Mouse (Mus musculus): ENCODE measurements around the gene Gadl1. TPM values are rescaled to one million over a fixed set of nuclear protein-coding genes. Genes with fewer than 3 reads are reported as not detected.

Gadl1 gene
- 0.30 and 0.36 TPM in 2 replicates for polyA plus RNA-seq (2014; fragmentation: Nextera tagmentation; extraction: Ambion mirVana)

GRCm38 (mm10) chr9:115909155-115909554 lies at the start of gene Gadl1:
Gene Gadl1, plus strand, starts transcription at chr9:115909455.
- Histone ChIP-seq H3K9ac (replicated peaks; ENCODE audit: low read depth, low read length) (no peak within 1 kb of the TSS), H3K4me3 (ENCODE audit: low read depth, low read length) (no peak within 1 kb of the TSS), H3K27me3 (ENCODE audit: control insufficient read depth, insufficient read depth, low read length) (no peaks in the 10 kb centered on the region), H3K27ac (ENCODE audit: low read depth, low read length) (no peak within 1 kb of the TSS), H3K4me2 (ENCODE audit: low read depth, low read length) (no peak within 1 kb of the TSS), H3K36me3 (ENCODE audit: control insufficient read depth, insufficient read depth, low read length) (no peaks in the 10 kb centered on the region), H3K4me1 (ENCODE audit: control insufficient read depth, insufficient read depth, low read length) (no peaks in the 10 kb centered on the region), H3K9me3 (ENCODE audit: control insufficient read depth, low read length) (no peaks in the 10 kb centered on the region)
- ATAC-seq (ENCODE audit: low read depth): no peak
- WGBS: 70% methylated on average over 9 of the region's 9 CpGs

GRCm38 (mm10) chr9:115862802-115863201 lies 46.5 kb upstream of the Gadl1 start:
- Histone ChIP-seq H3K9me3 (ENCODE audit: control insufficient read depth, low read length) (no peaks in the 10 kb centered on the region), H3K27me3 (ENCODE audit: control insufficient read depth, insufficient read depth, low read length) (no peaks in the 10 kb centered on the region), H3K4me1 (ENCODE audit: control insufficient read depth, insufficient read depth, low read length) (no peaks in the 10 kb centered on the region), H3K9ac (replicated peaks; ENCODE audit: low read depth, low read length) (no peak overlapping the region), H3K4me2 (ENCODE audit: low read depth, low read length) (no peak overlapping the region), H3K36me3 (ENCODE audit: control insufficient read depth, insufficient read depth, low read length) (no peaks in the 10 kb centered on the region), H3K4me3 (ENCODE audit: low read depth, low read length) (no peak overlapping the region), H3K27ac (ENCODE audit: low read depth, low read length) (no peak overlapping the region)
- 77% methylated on average over 5 of the region's 5 CpGs for WGBS
- ATAC-seq (ENCODE audit: low read depth): no peak

DNA sequence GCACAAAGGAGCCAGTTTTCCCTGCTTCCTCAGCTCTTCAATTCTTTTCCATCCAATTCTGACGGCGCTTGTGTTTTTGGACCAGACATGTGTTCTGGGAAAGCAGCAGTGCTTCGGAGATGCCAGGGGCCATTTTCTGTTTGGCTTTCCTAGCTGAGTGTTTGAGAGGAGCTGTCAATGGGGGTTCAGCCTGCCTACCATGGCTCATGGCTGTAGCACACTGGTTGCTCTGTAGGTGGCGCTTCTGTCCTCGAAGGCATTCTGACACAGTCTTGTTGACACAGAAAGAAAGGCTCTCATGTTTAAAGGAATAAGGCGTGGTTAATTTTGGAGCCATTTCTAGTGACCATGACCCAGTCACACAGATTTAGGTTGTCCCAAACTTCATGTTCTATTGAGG lies 45.9 kb upstream of the Gadl1 start:
- Histone ChIP-seq H3K9ac (replicated peaks; ENCODE audit: low read depth, low read length) (no peak overlapping the region), H3K4me3 (ENCODE audit: low read depth, low read length) (no peak overlapping the region), H3K4me1 (ENCODE audit: control insufficient read depth, insufficient read depth, low read length) (no peaks in the 10 kb centered on the region), H3K4me2 (ENCODE audit: low read depth, low read length) (no peak overlapping the region), H3K27ac (ENCODE audit: low read depth, low read length) (no peak overlapping the region), H3K9me3 (ENCODE audit: control insufficient read depth, low read length) (no peaks in the 10 kb centered on the region), H3K27me3 (ENCODE audit: control insufficient read depth, insufficient read depth, low read length) (no peaks in the 10 kb centered on the region), H3K36me3 (ENCODE audit: control insufficient read depth, insufficient read depth, low read length) (no peaks in the 10 kb centered on the region)
- ATAC-seq (ENCODE audit: low read depth): no peak
- 75% methylated on average over 6 of the region's 6 CpGs for WGBS

DNA sequence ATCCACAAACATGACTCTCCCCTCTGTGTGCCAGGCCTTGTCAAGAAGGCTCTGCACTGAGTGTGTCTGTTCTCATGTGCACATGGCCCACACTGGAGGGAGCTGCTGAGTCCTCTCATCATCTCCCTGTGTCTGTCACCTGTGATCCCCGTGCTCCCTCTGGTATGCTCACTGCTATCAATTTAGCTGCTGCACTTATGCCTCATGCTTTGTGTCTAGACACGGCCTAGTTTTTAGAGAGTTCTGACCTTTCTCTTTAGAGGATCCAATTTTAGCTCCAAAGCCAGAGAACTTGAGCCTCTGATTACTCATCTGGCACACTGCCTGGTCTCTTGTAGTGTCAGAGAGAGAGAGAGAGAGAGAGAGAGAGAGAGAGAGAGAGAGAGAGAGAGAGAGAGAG lies 42.0 kb upstream of the Gadl1 start:
- no peak for ATAC-seq (ENCODE audit: low read depth)
- Histone ChIP-seq H3K27me3 (ENCODE audit: control insufficient read depth, insufficient read depth, low read length) (no peaks in the 10 kb centered on the region), H3K4me1 (ENCODE audit: control insufficient read depth, insufficient read depth, low read length) (no peaks in the 10 kb centered on the region), H3K27ac (ENCODE audit: low read depth, low read length) (no peak overlapping the region), H3K9me3 (ENCODE audit: control insufficient read depth, low read length) (no peaks in the 10 kb centered on the region), H3K36me3 (ENCODE audit: control insufficient read depth, insufficient read depth, low read length) (no peaks in the 10 kb centered on the region), H3K4me3 (ENCODE audit: low read depth, low read length) (no peak overlapping the region), H3K4me2 (ENCODE audit: low read depth, low read length) (no peak overlapping the region), H3K9ac (replicated peaks; ENCODE audit: low read depth, low read length) (no peak overlapping the region)
- WGBS: 65% methylated on average over 2 of the region's 2 CpGs

DNA sequence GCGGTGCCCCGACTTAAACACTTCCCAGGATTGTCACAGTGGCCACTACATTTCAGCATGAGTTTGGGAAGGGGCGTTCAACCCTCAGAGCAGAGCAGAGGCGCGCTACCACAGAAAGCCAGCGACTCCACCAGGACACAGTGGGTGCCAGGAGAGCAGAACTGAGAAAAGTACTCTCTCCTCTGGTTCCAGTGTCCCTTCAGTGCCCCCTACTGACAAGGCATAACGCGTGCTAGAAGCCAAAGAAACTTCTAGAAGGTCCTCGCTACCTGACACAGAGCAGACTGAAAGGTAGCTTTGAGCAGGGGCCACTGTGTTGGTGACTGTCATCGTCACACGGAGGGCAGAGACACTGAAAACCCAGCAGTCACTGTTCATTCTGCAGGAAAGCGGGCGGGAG lies 39.1 kb upstream of the Gadl1 start:
- Histone ChIP-seq H3K9me3 (ENCODE audit: control insufficient read depth, low read length) (no peaks in the 10 kb centered on the region), H3K27ac (ENCODE audit: low read depth, low read length) (no peak overlapping the region), H3K4me1 (ENCODE audit: control insufficient read depth, insufficient read depth, low read length) (no peaks in the 10 kb centered on the region), H3K27me3 (ENCODE audit: control insufficient read depth, insufficient read depth, low read length) (no peaks in the 10 kb centered on the region), H3K36me3 (ENCODE audit: control insufficient read depth, insufficient read depth, low read length) (no peaks in the 10 kb centered on the region), H3K4me3 (ENCODE audit: low read depth, low read length) (no peak overlapping the region), H3K4me2 (ENCODE audit: low read depth, low read length) (no peak overlapping the region), H3K9ac (replicated peaks; ENCODE audit: low read depth, low read length) (no peak overlapping the region)
- no peak for ATAC-seq (ENCODE audit: low read depth)
- 90% methylated on average over 13 of the region's 13 CpGs for WGBS

GRCm38 (mm10) chr9:115870640-115871039 lies 38.6 kb upstream of the Gadl1 start:
- Histone ChIP-seq H3K4me3 (ENCODE audit: low read depth, low read length) (no peak overlapping the region), H3K27ac (ENCODE audit: low read depth, low read length) (no peak overlapping the region), H3K4me1 (ENCODE audit: control insufficient read depth, insufficient read depth, low read length) (no peaks in the 10 kb centered on the region), H3K9me3 (ENCODE audit: control insufficient read depth, low read length) (no peaks in the 10 kb centered on the region), H3K4me2 (ENCODE audit: low read depth, low read length) (no peak overlapping the region), H3K27me3 (ENCODE audit: control insufficient read depth, insufficient read depth, low read length) (no peaks in the 10 kb centered on the region), H3K9ac (replicated peaks; ENCODE audit: low read depth, low read length) (no peak overlapping the region), H3K36me3 (ENCODE audit: control insufficient read depth, insufficient read depth, low read length) (no peaks in the 10 kb centered on the region)
- WGBS: 98% methylated on average over 5 of the region's 5 CpGs
- ATAC-seq (ENCODE audit: low read depth): no peak

GRCm38 (mm10) chr9:115880500-115880899 lies 28.8 kb upstream of the Gadl1 start:
- no peak overlapping the region for H3K27ac ChIP-seq (ENCODE audit: low read depth, low read length)
- H3K36me3 ChIP-seq (ENCODE audit: control insufficient read depth, insufficient read depth, low read length): no peaks in the 10 kb centered on the region
- 93% methylated on average over 6 of the region's 6 CpGs for WGBS
- H3K4me3 ChIP-seq (ENCODE audit: low read depth, low read length): no peak overlapping the region
- H3K9me3 ChIP-seq (ENCODE audit: control insufficient read depth, low read length): no peaks in the 10 kb centered on the region
- no peaks in the 10 kb centered on the region for H3K4me1 ChIP-seq (ENCODE audit: control insufficient read depth, insufficient read depth, low read length)
- no peak overlapping the region for H3K9ac ChIP-seq (replicated peaks; ENCODE audit: low read depth, low read length)
- H3K4me2 ChIP-seq (ENCODE audit: low read depth, low read length): no peak overlapping the region
- ATAC-seq (ENCODE audit: low read depth): no peak
- H3K27me3 ChIP-seq (ENCODE audit: control insufficient read depth, insufficient read depth, low read length): no peaks in the 10 kb centered on the region

DNA sequence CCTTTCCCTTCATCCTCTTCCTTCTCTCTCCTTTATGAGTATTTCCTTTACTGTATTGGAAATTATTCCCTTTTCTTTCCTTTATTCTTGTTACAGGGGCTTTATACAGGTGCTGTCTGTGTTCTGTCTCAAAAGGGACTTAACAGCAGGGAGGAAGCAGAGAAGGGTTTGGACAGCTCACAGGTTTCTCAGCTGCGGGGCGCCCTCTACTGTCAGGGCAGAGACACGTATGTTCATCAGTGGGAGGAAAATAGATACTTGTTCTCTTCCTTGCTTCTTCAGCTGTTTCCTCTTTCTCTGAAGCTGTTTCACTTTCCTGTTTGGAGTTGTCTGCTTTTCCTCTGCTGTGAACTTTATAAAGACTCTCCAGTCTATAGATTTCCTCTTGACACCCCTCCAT lies 28.1 kb upstream of the Gadl1 start:
- no peak for ATAC-seq (ENCODE audit: low read depth)
- Histone ChIP-seq H3K9ac (replicated peaks; ENCODE audit: low read depth, low read length) (no peak overlapping the region), H3K9me3 (ENCODE audit: control insufficient read depth, low read length) (no peaks in the 10 kb centered on the region), H3K27me3 (ENCODE audit: control insufficient read depth, insufficient read depth, low read length) (no peaks in the 10 kb centered on the region), H3K27ac (ENCODE audit: low read depth, low read length) (no peak overlapping the region), H3K4me1 (ENCODE audit: control insufficient read depth, insufficient read depth, low read length) (no peaks in the 10 kb centered on the region), H3K36me3 (ENCODE audit: control insufficient read depth, insufficient read depth, low read length) (no peaks in the 10 kb centered on the region), H3K4me3 (ENCODE audit: low read depth, low read length) (no peak overlapping the region), H3K4me2 (ENCODE audit: low read depth, low read length) (no peak overlapping the region)
- 91% methylated on average over 3 of the region's 3 CpGs for WGBS

DNA sequence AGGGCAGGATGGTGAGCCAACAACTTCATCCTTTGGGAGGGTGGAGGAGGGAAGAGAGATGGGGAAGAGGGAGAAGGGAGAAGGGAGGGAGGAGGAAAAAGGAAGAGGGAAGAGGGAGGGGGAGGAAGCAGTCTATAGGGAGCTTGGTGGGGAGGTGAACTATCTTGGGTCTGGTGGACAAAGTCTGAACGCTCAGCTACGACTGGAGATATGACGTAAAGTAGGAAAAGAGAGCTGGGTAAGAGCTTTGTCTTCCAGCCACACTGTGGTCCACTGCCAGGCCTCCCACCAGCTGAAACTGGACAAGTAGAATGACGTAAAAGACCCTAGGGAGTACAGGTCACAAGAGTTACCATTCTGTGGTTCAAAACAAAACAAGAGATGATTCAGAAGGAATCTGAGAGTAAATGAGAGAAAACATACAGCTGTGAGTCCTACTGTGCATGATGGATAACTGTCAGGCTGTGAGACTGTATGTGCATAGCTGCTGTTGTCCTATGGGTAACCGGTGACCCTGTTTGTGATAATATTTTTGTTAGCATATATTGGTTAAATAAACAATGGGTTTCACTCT lies 26.5 kb upstream of the Gadl1 start:
- Histone ChIP-seq H3K9me3 (ENCODE audit: control insufficient read depth, low read length) (no peaks in the 10 kb centered on the region), H3K4me1 (ENCODE audit: control insufficient read depth, insufficient read depth, low read length) (no peaks in the 10 kb centered on the region), H3K4me3 (ENCODE audit: low read depth, low read length) (no peak overlapping the region), H3K4me2 (ENCODE audit: low read depth, low read length) (no peak overlapping the region), H3K36me3 (ENCODE audit: control insufficient read depth, insufficient read depth, low read length) (no peaks in the 10 kb centered on the region), H3K9ac (replicated peaks; ENCODE audit: low read depth, low read length) (no peak overlapping the region), H3K27me3 (ENCODE audit: control insufficient read depth, insufficient read depth, low read length) (no peaks in the 10 kb centered on the region), H3K27ac (ENCODE audit: low read depth, low read length) (no peak overlapping the region)
- no peak for ATAC-seq (ENCODE audit: low read depth)
- WGBS: 83% methylated on average over 5 of the region's 5 CpGs
